Mouse (Mus musculus) spleen, adult 2 months (tissue): ENCODE measurements at regions not wholly inside any gene's neighbourhood (a gene's known extent, or its start where the extent isn't known, plus 50 kb on each side); places are given as distances from the start of the nearest gene placed in this dataset.

ENCODE experiments used
- DNase-seq, 2 experiments: peaks; one replicate each; pipeline versions ENCODE4 v3.0.0 to v3.0.0-alpha.2; 2012 to 2021; ENCODE audit warnings: low spot score in 2 of 2, low read depth in 1 of 2
- H3K27ac ChIP-seq: fragments of 200-500 bp; 2 replicates; pipeline ENCODE4 v1.5.1; 2012; ENCODE audit warnings: low read length, inconsistent platforms; ENCODE audit not compliant: insufficient read depth
- H3K27me3 ChIP-seq: fragments of 200-500 bp; 2 replicates; pipeline ENCODE4 v1.6.1; 2012; ENCODE audit warnings: mild to moderate bottlenecking, moderate library complexity, low read length, inconsistent platforms; ENCODE audit not compliant: control insufficient read depth, insufficient read depth
- H3K36me3 ChIP-seq: fragments of 200-500 bp; 2 replicates; pipeline ENCODE4 v1.6.1; 2012; ENCODE audit warnings: mild to moderate bottlenecking, low read length, inconsistent platforms; ENCODE audit not compliant: control insufficient read depth, insufficient read depth
- H3K4me1 ChIP-seq: fragments of 200-500 bp; 2 replicates; pipeline ENCODE4 v1.6.1; 2011; ENCODE audit warnings: inconsistent platforms; ENCODE audit not compliant: control insufficient read depth, insufficient read depth, insufficient read length
- H3K4me3 ChIP-seq: fragments of 200-500 bp; 2 replicates; pipeline ENCODE4 v1.5.1; 2011; ENCODE audit warnings: mild to moderate bottlenecking, inconsistent platforms; ENCODE audit not compliant: insufficient read depth, insufficient read length; ENCODE audit errors: extremely low read depth
- CTCF ChIP-seq: fragments of 200-500 bp; IDR thresholded peaks from 2 replicates; pipeline ENCODE4 v1.5.1; 2011; ENCODE audit warnings: mild to moderate bottlenecking, inconsistent platforms; ENCODE audit not compliant: insufficient read depth, insufficient read length, insufficient replicate concordance; ENCODE audit errors: extremely low read depth
- POLR2A ChIP-seq: fragments of 200-500 bp; IDR thresholded peaks from 2 replicates; pipeline ENCODE4 v1.6.1; 2011; ENCODE audit warnings: low read depth, low read length, inconsistent platforms
- WGBS: fragments of 180-500 bp; shearing (Covaris S2); methylation state at CpG from one replicate; pipeline ENCODE4 v1.1.7; 2018; 5-methylcytosine and 5-hydroxymethylcytosine counted together

GRCm38 (mm10) chrX:6261469-6261868, 59.1 kb downstream of the Bmp15 start:
- no peaks in the 10 kb centered on the region for H3K36me3 ChIP-seq
- WGBS, result 96% methylated on average over 1 of the region's 1 CpGs
- DNase-seq, result no peak
- TF ChIP-seq POLR2A (no peak), CTCF (peak; percentile 39; the same call in 1 of the 2 replicates)
- H3K27ac ChIP-seq, result no peak overlapping the region
- no peaks in the 10 kb centered on the region for H3K4me1 ChIP-seq
- no peak overlapping the region for H3K4me3 ChIP-seq
- no peaks in the 10 kb centered on the region for H3K27me3 ChIP-seq

GRCm38 (mm10) chrX:6258523-6258922, 62.0 kb downstream of the Bmp15 start:
- TF ChIP-seq POLR2A (no peak), CTCF (no peak)
- no peaks in the 10 kb centered on the region for H3K4me1 ChIP-seq

GRCm38 (mm10) chrX:6254058-6254457, 66.5 kb downstream of the Bmp15 start:
- H3K27ac ChIP-seq, result no peak overlapping the region
- H3K36me3 ChIP-seq, result no peaks in the 10 kb centered on the region
- no peak overlapping the region for H3K4me3 ChIP-seq
- DNase-seq, result no peak
- no peaks in the 10 kb centered on the region for H3K27me3 ChIP-seq
- TF ChIP-seq POLR2A (no peak), CTCF (no peak)
- H3K4me1 ChIP-seq, result no peaks in the 10 kb centered on the region

More at GRCm38 (mm10) chrX:6258523-6258922, 62.0 kb downstream of the Bmp15 start:
- Histone ChIP-seq H3K4me3 (no peak overlapping the region), H3K27ac (no peak overlapping the region), H3K36me3 (no peaks in the 10 kb centered on the region), H3K27me3 (no peaks in the 10 kb centered on the region)
- no peak for DNase-seq
- 76% methylated on average over 4 of the region's 4 CpGs for WGBS

DNA sequence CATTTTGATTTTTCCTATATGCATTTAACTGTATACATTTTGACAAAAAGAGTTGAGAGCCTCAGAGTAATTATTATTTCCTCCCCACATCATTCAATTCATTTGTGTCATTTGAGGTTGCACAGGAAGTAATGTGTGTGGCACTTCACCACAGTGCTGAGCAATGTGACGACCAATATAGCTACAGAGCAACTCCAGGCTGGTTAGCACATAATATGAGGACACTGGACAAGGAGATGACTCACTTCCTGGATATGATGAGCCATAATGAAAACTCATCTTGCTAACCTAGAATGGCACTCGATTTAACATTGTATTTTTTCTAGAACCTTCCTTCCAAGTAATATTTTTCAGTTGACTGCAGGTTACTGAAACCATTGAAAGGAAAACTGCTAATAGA, 67.6 kb downstream of the Bmp15 start:
- Histone ChIP-seq H3K4me1 (no peaks in the 10 kb centered on the region), H3K27me3 (no peaks in the 10 kb centered on the region), H3K27ac (no peak overlapping the region), H3K36me3 (no peaks in the 10 kb centered on the region), H3K4me3 (no peak overlapping the region)
- WGBS, result 15% methylated on average over 2 of the region's 2 CpGs
- no peak for TF ChIP-seq POLR2A
- no peak for TF ChIP-seq CTCF
- DNase-seq, result no peak
